Mouse (Mus musculus): ENCODE results near the gene Zbtb12.

GRCm38 (mm10) chr17:34898706-34899052 lies 19.4 kb downstream of the Zbtb12 start:
- no peak for TF ChIP-seq POLR2A (IDR thresholded peaks at IDR 0.05; ENCODE audit: borderline replicate concordance, extremely low read depth, low read depth, low read length)
- TF ChIP-seq CTCF (IDR thresholded peaks at IDR 0.05; ENCODE audit: insufficient read depth, low read length) = no peak
